10 mouse cellular contexts compared by ENCODE assay signal in genomic region chr7:40654982-40655381, GRCm38 (mm10).
DNase-seq lines count a peak whose midpoint lies in the region; ATAC-seq lines count a peak whose summit lies in the region.
"Had no signal": no experiment of that assay in that cellular context is flagged by ENCODE, and none has a peak within 500 bp of the region (broad histone marks: within the 10 kb centered on the region; RNA-seq: fewer than 3 reads in every experiment).

No protein-coding gene starts in this region.

- DNase-seq in heart, adult 11 months = peak; percentile 37
- DNase-seq in heart, adult 18-20 months = no peak
- peak; percentile 62 for DNase-seq in right cerebral cortex, adult 18-20 months
- no peak for DNase-seq in right cerebral cortex, postnatal 25 days
- DNase-seq in layer of hippocampus, adult 9-11 months = peak; percentile 71
- DNase-seq in right cerebral cortex, postnatal 36 days (ENCODE audit: low spot score in 2 of 2) = peak; percentile 14 to 56
- DNase-seq in thymus, postnatal 25 days = no peak
- DNase-seq: cerebellum, adult 11 months had no signal

- no peak for ATAC-seq in megakaryocyte progenitor cell, adult 5-6 weeks (replicated peaks; ENCODE audit: poor library complexity)
- ATAC-seq: intestine, embryonic 15.5 days had no signal

Comparison
In these comparisons a context has a peak if more than half of its experiments do, and no peak if none do; other contexts are left out.
1. DNase-seq: peak in heart, adult 11 months (single experiment), right cerebral cortex, adult 18-20 months (single experiment), layer of hippocampus, adult 9-11 months (single experiment) and right cerebral cortex, postnatal 36 days (2 of 2); none in heart, adult 18-20 months (0 of 2), right cerebral cortex, postnatal 25 days (single experiment) and thymus, postnatal 25 days (single experiment).